Mouse (Mus musculus) adrenal gland, adult (tissue): Measurements from ENCODE around the gene Abcc3.

ENCODE experiments used
- DNase-seq, 2 experiments: peaks; one replicate each; pipeline ENCODE4 v3.0.0; 2022 to 2023; ENCODE audit warnings: low spot score in 1 of 2; ENCODE audit not compliant: inconsistent age in 2 of 2

The Abcc3 gene

DNA sequence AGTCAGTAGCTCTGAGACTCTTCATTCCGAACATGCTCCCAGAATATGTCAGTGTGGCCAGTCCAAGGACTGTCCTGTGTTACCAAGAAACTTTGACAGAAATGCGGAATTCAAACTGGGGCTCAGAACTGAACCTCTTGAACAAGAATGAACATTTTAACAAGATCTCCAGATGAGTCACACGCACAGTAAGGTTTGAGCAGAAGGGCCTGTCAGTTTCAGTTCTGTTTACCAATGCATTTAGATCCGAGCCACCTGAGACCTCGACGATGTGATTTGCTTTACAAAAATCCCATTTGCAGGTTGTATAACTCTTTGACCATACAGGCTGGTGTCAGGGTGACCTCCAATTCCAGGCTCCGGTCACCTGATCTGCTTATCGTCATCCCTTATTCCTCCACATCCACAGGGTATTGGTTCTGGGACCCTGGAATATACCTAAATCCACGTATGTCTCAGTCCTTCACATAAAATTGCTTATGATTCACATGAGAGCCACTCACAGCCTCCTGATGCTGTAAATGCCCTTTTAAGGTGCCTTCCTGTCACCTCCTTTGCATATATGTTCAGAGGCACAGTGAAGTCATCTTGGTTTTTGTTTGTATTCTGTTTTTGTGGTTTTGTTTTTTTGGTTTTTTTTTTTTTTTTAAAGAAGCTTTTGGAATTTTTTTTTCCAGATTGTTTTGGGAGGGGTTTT, 37.1 kb downstream of the Abcc3 start:
- no peak for DNase-seq

DNA sequence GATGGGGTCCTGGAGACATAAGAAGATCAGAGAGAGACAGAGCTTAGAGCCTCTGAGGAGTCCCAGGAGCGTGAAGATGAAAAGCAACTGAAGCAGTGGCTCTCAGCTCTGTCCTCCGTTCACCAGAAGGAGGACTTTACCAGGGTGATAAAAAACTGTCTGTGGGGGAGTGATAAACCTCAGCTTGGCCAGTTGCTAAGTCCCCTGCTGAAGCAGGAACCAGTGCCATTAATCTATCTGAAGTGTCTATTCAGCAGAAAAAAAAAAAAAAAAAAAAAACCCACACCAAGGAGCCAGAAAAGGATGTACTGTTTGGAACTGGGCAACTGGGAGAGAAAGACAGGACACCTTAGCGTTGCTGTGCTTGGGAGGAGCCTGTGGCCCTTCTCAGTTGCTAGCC, 41.7 kb downstream of the Abcc3 start:
- DNase-seq, result no peak

DNA sequence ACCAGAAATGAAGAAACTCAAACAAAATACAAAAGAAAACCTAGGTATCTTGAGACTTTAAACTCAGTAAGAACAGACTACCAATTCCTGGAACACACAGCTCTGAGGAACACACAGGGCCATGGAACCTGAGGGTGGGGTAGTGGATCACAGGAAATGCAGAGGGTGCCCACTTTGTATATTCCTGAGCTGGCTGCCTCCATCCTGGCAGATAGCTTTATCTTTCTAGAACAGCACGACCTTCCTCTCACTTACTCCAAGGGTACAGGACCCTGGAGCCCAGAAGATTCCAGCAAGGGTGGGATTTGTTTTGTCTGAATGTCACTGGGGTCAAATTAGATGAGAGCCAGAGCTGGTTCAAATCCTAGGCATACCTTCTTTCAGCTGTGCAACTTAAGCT, 42.5 kb downstream of the Abcc3 start:
- DNase-seq, result no peak

DNA sequence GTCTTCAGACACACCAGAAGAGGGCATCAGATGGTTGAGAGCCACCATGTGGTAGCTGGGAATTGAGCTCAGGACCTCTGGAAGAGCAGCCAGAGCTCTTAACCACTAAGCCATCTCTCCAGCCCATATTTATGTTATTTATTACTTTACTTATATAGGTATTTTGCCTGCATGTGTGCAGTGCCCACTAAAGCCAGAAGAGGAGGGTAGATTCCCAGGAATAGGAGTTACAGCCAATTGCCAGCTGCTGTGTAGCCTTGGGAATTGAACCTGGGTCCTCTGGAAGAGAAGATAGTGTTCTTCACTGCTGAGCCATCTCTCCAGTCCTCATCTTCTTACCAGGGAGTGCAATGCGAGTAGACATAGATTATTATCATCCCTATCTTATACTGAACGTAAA, 43.0 kb downstream of the Abcc3 start:
- no peak for DNase-seq

DNA sequence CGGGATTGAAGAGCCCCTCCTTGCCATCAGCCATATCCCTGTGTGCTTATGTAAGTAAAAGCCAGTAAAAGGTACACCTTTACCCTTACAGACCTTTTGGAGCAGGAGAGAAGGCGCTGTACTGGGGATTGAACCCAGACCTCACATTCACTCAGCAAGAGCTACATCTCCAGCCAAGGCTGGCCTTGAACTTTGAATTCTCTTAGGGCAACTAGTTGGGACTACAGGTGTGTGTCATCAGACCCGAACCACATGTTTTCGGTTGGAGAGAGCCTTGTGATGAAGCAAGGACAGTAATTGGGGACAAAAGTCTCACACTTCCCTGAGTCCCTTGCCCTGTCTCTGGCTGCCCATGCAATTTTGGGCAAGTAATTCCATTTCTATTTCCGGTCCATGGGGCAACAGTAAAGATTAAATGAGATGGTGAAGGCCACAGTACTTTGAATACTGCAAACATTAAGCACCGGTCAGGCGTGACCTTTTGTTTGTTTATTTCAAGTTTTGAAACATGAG, 45.7 kb downstream of the Abcc3 start:
- peak in 1 of 2 experiments; percentile 54 for DNase-seq

DNA sequence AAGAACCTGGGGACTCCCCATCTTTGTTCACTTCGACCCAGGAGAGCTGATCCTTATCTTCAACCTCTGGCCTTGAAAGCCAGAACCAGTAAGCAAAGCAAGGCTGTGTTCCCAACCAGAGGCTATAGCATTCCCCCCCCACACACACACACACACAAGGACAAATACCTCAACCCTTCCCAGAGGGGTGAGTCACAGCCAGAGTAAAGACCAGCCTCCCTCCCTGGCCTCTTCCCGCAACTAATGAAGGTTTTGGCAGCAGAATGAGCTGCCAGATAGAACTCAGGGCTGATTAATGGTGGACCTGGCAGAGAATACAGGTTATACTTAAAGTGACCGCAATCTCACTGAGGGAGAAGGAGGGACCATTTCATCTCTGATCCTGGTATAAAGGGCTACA, 46.2 kb downstream of the Abcc3 start:
- DNase-seq, result peak; percentile 86 to 93

DNA sequence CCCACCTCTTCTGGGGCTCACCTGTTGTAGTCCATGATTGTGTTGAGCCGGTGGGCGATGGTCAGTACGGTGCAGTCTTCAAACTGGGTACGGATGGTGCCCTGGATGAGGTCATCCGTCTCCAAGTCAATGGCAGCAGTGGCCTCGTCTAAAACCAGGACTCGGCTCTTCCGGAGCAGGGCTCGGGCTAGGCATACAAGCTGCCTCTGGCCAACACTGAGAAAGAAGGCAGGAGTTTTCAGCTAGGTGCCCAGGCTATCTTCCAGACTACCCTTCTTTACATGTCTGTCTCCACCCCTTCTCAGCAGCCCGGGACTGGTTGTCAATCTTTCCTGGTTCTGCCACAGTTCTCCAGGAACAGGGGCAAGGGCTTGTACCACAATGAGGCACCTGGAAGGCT, 46.9 kb downstream of the Abcc3 start:
- DNase-seq, result peak in 1 of 2 experiments; percentile 54

DNA sequence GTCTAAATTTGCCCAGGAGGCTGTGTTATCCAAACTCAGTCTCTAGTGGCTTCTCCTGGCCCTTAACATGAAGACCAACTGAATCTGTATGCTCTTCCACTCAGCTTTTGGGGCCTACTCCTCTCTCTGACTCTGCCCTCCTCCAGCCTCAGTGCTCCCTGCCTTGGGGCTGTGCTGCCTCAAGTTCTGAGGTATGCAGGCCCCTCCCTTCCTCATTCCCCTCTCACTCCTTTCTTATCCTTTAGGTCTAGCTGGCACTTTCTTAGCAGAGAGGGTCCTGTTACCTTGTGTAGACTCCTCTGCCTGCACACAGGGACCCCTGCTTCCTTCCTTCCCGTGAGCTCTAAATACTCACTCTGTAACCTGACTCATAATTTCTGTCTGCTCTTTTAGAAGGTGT, 48.3 kb downstream of the Abcc3 start:
- peak in 1 of 2 experiments; percentile 44 for DNase-seq

DNA sequence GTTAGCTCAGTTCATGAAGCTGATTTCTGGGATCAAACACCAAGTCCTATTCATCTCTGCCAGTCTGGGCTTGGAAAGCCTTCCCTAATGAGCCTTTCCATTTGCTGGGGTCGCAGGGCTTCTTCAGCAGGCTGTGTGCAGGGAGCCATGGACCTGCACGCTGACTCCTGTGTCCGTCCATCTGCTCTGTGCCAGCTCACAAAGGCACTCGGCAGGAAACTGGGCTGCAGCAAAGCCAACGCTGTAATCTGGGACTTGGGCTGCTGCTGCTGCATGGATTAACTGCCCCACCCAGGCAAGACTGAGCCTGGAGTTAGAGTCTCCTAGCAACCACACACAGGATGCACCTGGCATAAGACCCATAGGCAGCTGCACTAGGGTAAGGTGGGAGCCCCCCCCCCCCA, 48.8 kb downstream of the Abcc3 start:
- no peak for DNase-seq

DNA sequence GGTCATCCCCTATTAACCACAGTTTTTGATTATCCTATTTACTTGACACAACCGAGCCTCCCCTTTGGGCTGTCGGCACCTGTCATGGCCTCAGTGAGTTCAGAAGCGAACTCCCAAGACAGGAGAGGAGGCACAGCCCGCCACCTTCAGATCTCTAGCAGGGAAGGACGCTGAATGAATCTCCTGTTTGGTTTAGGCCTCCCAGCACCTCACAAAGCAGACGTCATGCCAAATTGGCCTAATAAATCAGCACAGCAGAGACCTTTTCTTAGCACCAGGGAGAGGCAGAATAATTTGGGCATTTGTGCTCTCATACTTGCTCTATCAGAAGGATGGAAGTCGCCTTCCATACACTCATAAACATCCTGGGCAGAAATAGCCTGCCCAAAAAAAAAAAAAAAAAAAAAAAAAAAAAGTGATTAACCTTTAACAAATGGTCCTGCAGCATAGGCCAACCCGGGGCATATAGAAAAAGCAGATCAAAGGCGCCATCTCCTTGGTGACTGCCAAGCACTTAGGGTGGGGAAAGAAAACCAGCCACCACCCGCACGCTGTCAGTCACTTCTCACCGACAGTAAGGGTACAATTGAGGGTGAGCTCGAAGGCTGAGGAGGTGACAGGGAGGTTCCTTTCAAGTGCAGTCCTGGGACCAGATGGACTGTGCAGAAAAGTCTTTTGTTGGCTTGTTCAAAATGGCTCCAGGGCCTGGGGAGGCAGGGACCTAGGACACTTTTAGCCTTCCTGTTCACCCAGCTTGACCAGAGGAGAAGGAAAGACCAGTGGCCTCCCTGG, 50.5 kb downstream of the Abcc3 start:
- peak in 1 of 2 experiments; percentile 48 for DNase-seq

DNA sequence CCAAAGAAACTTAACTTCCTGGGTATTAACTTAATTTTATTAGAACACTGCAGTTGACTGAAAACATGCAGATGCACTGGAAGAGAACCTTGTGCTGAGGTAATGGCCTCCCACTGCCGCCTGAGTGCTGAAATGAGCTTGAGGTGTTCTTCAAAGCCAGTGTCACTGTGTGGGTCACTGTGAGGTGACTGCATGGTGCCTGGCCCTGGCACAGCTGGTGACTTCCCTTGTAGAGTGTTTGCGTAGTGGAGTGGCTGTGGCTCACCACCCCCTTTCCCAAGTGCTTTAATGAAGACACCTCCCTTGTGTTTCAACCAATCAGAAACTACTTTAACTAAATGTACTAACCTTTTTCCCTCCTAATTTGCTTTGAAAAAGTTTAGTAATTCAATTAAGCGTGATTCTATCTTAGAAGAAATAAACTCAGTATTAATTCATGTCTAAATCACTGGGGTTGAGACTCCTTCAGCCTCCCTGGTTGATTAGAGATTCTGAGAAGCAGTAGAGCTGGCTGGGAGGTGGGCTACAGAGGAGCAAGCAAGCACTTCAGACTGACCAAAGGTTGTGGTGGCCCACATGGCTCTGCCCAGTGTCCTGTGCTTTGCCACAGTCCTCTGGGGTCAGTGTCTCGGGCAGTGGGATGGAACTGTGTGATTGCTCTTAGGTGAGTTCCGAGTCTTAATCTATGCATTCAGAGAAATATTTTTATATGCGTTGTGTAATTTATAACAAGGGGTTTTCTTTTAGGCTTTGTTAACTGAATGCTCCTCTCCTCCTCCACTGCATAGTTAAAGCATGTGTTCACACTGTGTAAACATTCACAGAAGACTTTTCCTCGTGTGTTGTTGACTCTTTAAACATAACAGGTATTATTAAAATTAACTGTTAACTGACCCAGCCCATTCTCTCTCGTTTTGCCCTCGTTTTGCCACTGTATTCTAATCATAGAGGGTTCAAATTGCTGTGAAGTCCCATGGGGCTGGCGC, 51.6 kb downstream of the Abcc3 start:
- DNase-seq, result no peak

DNA sequence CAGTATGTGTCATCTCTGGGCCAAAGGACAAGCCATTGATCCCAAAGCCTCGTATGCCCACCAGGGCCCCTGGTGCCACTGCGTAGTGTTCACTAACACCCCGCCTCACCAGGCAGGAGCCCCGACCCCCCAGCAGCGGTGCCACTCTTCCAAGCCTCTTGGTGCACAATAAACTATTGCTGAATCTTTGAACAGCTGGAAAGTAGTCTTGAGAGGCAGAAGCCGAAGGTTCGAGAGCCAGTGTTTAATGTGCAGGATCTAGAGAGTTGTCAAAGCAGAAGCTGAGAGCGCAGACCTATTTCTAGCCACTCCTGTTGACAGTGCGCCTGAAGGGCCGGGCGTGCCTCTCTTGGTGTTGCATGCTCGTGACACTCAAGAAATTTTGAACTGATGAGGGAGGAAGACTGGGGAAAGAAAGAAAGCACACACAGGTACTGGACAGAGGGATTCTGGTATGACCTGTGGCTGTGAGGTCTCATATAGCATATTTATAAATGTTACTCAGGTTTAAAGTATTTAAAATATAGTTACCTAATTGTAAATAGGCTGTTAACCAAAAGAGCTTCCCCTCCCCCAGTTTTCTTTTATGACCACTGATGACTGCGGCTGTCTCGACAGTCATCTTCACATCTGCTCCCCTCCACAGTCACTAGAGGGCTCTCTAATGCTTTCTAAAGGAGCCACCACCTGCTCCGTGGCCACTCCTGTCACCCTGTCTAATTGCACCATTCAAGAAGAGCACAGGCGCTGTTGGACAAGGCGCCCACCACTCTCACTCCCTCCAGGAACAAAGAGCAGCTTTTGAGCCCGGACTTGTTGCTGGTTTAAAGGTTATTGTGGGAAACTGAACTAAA, 52.8 kb downstream of the Abcc3 start:
- DNase-seq, result peak; percentile 57 to 85

DNA sequence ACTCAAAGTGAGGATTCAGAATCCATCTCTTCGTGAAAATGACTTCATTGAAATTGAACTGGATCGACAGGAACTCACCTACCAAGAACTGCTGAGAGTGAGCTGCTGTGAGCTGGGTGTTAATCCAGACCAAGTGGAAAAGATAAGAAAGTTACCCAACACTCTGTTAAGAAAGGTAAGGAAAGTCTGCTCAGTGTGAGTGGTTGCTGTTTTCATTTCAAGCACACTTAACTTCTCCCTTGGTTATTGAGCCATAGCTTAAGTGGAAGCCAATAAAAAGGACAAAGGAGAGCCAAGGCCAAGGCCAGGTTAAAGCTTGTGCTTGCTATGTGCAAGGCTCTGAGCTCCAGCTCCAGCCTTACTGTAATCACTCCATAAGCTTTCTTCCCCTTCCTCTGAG, 54.5 kb downstream of the Abcc3 start:
- peak in 1 of 2 experiments; percentile 75 for DNase-seq

DNA sequence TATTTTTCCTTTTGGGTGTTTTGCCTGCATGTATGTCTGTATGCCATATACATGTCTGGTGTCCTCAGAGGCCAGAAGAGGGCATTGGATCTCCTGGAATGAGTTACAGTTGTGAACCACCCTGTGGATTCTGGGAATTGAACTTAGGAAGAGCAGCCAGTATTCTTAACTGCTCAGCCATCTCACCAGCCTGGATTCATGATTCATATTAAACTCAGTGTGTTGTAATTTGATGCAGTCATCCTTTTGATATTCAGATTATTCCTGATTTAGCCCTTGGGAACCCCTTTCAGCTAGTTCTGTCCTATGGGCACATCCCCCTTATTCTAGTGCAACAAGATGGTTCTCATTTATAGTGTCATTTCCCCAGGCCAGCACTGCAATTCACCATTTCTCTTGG, 56.2 kb downstream of the Abcc3 start:
- no peak for DNase-seq

DNA sequence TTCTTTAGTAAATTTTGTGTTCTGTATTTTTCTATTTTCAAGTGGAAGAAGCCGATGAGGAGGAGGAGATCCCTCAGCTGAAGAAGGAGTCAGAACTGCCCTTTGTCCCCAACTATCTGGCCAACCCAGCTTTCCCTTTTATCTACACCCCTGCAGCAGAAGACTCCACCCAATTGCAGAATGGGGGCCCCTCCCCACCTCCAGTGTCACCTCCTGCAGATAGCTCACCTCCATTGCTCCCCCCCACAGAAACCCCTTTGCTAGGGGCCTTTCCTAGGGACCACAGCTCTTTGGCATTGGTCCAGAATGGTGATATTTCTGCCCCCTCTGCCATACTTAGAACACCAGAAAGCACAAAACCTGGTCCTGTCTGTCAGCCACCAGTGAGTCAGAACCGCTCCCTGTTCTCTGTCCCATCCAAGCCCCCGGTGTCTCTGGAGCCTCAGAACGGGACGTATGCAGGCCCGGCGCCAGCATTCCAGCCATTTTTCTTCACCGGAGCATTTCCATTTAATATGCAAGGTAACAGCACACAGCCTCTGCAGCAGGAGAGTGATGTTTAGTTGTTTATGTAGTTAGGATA, 58.3 kb downstream of the Abcc3 start:
- DNase-seq, result no peak

DNA sequence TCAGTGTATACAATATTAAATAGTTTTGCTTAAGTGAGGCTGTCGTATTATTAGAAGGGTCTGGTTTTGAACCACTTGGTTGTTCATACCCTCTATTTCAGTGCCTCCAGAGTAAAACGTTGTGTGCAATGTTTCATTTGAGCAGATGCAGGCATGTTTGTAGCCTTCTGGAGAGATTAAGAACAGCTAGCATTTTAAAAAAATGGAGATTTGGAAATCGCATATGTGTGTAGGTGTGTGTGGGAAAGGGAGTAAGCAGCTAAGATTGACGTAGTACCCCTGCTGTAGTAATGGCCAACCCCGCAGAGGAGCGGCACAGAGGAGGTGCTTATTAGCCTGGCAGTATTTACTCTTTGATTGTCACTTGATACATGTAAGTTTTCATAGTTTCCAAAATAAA, 60.1 kb downstream of the Abcc3 start:
- DNase-seq, result no peak

DNA sequence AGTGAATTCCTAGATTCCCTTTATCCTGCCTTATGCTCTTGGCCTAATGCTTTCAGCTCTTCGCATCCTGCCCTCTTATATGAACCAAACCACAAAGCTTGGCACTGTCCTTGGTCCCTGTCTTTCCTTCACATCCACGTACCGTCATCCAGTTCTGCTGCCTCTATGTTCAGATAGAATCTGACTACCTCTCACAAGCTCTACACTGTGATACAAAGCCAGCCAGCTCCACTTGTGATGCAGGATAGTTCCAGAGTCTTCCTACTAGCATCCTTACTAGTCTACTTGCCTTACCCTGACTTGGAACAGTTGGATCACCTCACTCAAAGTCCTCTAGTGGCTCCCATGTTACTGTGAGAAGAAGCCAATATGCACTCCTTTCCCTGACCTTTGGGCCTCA, 62.6 kb downstream of the Abcc3 start:
- DNase-seq, result peak in 1 of 2 experiments; percentile 43

DNA sequence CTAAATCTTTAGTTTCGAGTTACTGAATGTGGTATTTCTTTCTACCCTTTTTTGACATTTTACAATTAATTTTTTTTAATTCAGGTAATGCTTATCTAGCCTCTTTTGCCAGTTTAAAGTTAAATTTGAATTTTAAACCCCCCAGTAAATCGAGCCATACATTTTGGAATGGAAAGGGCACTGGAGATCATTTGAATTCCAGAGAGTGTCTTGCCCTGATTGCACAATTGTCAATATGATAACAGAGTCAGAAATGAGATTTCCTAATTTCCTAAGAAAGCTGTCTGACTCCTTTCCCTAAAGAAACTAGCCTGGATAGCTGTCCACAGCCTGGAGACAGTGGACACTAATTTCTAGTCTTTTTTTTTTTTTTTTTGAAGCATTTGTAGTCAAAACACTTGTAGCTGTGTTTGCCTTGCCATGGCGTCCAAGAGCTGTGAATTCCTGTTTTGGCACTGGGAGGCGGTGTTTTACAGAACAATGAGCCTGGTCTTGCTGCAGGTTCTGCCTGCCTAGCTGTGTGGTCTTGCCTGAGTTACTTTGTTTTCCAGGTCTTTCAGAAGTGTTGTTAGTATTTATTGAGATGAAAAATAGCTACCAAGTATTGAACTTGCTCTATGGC, 63.4 kb downstream of the Abcc3 start:
- peak in 1 of 2 experiments; percentile 78 for DNase-seq

DNA sequence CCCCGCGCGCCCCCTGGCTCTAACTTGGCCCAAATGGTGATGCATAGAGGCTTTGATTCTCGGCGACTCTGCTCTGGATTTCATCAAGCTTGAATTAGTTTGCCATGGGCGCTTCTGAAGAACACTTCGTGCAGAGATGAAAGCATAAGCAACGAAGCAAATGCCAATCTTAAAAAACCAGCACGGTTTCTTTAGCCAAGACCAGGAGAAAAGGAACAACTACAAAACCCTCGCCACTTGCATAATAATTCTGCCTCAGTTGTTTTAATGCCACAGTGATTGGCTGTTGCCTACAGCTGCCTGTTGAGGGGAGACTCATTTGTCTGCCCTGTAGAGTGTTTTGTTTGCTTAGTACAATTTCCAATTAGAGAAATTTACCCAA, 64.2 kb downstream of the Abcc3 start:
- no peak for DNase-seq
